Mouse (Mus musculus): ENCODE results near the gene Bcl2l1. TPM values are rescaled to one million over a fixed set of nuclear protein-coding genes. Genes with fewer than 3 reads are reported as not detected.

The Bcl2l1 gene
- polyA plus RNA-seq, 1 experiment from 2014 or later = 120 TPM

DNA sequence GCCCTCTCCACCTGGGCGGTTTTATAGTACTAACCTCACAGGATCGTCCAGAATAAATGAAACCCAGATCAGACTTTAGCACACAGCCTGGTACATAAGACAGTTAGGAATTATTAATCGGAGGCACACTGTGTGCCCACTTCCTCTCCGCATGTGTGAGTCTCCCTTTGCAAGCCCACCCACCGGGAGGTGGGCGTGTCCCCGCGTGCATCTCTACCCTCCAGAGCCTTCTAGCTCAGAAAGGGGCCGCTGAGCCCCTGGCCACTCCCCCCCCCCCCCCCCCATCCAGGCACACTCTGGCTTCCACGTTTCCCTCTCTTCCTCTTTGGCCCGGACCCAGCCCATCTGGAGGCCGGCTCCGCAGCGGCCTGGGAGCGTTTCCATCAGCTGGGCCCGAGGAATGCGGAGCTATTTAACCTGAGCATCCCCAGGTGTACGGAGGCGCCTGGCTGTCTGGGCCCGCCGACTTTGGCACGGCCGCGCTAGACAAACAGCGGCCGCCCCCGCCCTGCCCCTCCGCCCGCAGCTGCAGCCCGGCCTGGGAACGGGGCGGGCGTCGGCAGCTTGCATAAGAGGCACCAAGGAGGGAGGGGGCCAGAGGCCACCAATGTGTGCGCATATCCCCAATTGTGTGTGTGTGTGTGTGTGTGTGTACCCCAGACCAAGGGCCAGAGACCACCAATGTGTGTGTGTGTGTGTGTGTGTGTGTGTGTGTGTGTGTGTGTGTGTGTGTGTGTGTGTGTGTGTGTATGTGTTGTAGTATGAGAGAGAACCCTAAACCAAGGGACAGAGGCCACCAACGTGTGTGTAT, 92.3 kb downstream of the Bcl2l1 start:
- Histone ChIP-seq H3K36me3 (ENCODE audit: control insufficient read depth, insufficient read depth, low read length) (no peaks in the 10 kb centered on the region), H3K4me1 (replicated peaks; ENCODE audit: control insufficient read depth, insufficient read depth, low read length) (peaks cover 50% of the 10 kb centered on the region), H3K9ac (ENCODE audit: low read length) (peak overlapping the region; percentile 90), H3K4me2 (ENCODE audit: low read depth, low read length) (peak overlapping the region; percentile 93), H3K27me3 (ENCODE audit: control insufficient read depth, insufficient read depth, low read depth, low read length) (no peaks in the 10 kb centered on the region), H3K4me3 (ENCODE audit: low read length) (peak overlapping the region; percentile 78), H3K9me3 (ENCODE audit: control insufficient read depth, low read length) (no peaks in the 10 kb centered on the region), H3K27ac (ENCODE audit: low read length) (peak overlapping the region; percentile 98)
- WGBS = under 1% methylated on average over 35 of the region's 36 CpGs
- peak; percentile 68 for ATAC-seq (ENCODE audit: low read depth)

DNA sequence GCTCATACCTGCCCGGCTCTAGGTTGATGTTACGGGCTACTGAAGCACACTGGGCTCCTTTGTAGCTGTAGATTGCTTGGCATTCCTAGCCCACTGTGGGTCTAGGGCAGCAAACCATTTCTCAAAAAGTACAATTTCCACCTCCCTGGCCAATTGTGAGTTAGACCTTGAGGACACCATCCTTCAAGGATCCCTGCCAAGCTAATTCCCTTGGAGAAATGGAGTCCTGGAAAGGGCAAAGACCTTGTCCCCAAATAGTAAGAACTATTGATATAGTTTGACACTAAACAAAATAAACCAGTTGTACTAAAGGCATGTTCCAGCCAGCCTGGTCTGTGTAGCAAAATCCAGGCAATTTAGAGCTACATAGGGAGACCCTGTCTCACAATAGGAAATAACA, 93.2 kb downstream of the Bcl2l1 start:
- H3K4me2 ChIP-seq (ENCODE audit: low read depth, low read length) = peak overlapping the region; percentile 93
- no peaks in the 10 kb centered on the region for H3K36me3 ChIP-seq (ENCODE audit: control insufficient read depth, insufficient read depth, low read length)
- no peaks in the 10 kb centered on the region for H3K27me3 ChIP-seq (ENCODE audit: control insufficient read depth, insufficient read depth, low read depth, low read length)
- peaks cover 54% of the 10 kb centered on the region for H3K4me1 ChIP-seq (replicated peaks; ENCODE audit: control insufficient read depth, insufficient read depth, low read length)
- peak overlapping the region; percentile 78 for H3K4me3 ChIP-seq (ENCODE audit: low read length)
- H3K9me3 ChIP-seq (ENCODE audit: control insufficient read depth, low read length) = no peaks in the 10 kb centered on the region
- 36% methylated on average over 2 of the region's 2 CpGs for WGBS
- peak overlapping the region; percentile 98 for H3K27ac ChIP-seq (ENCODE audit: low read length)
- peak overlapping the region; percentile 90 for H3K9ac ChIP-seq (ENCODE audit: low read length)
- ATAC-seq (ENCODE audit: low read depth) = no peak

DNA sequence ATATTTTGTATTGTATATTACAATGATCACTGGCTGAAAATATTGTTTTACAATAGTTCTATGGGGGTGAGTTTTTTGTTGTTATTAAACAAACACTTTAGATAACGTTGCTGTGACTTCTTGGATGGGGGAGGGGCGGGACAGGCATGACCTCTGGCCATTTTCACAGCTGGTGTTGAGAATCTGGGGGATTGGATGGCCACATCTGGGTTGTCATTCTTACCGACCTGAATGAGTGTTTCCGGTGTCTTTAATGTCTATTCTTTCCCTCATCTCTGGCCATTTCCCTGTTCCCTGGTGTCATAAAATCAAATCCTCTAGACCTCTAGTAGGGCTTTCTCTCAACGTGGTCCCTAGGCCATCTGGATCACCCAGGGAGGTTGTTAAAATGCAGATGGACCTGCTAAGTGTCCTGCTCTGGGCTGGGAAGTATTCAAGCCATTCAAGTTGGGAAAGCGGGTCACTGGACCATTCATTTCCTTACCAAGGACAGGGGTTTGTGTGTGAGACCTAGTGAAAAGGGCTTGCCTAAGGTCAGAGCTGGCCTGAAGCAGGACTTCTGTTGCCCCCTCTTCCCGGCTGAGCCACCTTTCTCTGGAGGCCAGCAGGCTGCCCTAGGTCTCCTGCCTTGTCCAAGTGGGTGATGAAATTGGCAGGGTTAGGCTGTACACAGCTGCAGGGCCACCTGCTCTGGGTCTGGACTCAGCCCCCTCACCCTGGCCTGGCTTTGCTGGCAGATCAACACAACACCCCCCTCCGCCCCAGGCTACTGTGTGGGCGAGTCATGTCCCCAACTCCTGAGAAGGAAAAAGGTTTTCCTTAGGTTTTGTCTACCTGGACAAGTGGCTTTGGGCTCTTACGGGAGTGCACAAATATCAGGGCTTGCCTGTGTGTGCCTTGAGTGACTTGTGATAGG, 94.0 kb downstream of the Bcl2l1 start:
- Histone ChIP-seq H3K4me1 (replicated peaks; ENCODE audit: control insufficient read depth, insufficient read depth, low read length) (peaks cover 59% of the 10 kb centered on the region), H3K9me3 (ENCODE audit: control insufficient read depth, low read length) (no peaks in the 10 kb centered on the region), H3K27ac (ENCODE audit: low read length) (peak overlapping the region; percentile 98), H3K9ac (ENCODE audit: low read length) (peak overlapping the region; percentile 90), H3K27me3 (ENCODE audit: control insufficient read depth, insufficient read depth, low read depth, low read length) (no peaks in the 10 kb centered on the region), H3K4me3 (ENCODE audit: low read length) (peak overlapping the region; percentile 78), H3K36me3 (ENCODE audit: control insufficient read depth, insufficient read depth, low read length) (no peaks in the 10 kb centered on the region), H3K4me2 (ENCODE audit: low read depth, low read length) (peak overlapping the region; percentile 93)
- 9% methylated on average over 10 of the region's 10 CpGs for WGBS
- ATAC-seq (ENCODE audit: low read depth) = no peak

DNA sequence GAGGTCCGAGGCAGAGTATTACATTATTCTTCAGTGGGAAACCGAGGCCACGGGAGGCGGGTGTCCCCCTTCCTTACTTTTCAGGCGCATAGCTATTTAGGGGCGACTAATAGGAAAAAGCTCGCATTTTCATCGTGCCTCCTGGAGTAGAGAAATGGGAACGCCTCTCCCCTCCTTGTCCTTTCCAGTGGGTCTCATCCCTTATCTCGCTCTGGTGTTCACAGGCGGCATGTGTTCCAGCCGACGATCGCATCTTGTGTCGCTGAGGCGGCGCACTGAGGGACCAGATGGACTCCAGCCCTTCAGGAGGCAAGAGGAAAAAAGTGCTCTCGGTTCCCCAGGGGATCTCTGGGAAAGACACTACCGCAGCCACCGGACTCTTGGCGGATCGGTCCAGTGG, 94.8 kb downstream of the Bcl2l1 start:
- ATAC-seq (ENCODE audit: low read depth) = no peak
- peak overlapping the region; percentile 90 for H3K9ac ChIP-seq (ENCODE audit: low read length)
- no peaks in the 10 kb centered on the region for H3K9me3 ChIP-seq (ENCODE audit: control insufficient read depth, low read length)
- peak overlapping the region; percentile 98 for H3K27ac ChIP-seq (ENCODE audit: low read length)
- no peaks in the 10 kb centered on the region for H3K36me3 ChIP-seq (ENCODE audit: control insufficient read depth, insufficient read depth, low read length)
- no peaks in the 10 kb centered on the region for H3K27me3 ChIP-seq (ENCODE audit: control insufficient read depth, insufficient read depth, low read depth, low read length)
- peaks cover 56% of the 10 kb centered on the region for H3K4me1 ChIP-seq (replicated peaks; ENCODE audit: control insufficient read depth, insufficient read depth, low read length)
- peak overlapping the region; percentile 78 for H3K4me3 ChIP-seq (ENCODE audit: low read length)
- peak overlapping the region; percentile 93 for H3K4me2 ChIP-seq (ENCODE audit: low read depth, low read length)
- 0% methylated on average over 22 of the region's 22 CpGs for WGBS

DNA sequence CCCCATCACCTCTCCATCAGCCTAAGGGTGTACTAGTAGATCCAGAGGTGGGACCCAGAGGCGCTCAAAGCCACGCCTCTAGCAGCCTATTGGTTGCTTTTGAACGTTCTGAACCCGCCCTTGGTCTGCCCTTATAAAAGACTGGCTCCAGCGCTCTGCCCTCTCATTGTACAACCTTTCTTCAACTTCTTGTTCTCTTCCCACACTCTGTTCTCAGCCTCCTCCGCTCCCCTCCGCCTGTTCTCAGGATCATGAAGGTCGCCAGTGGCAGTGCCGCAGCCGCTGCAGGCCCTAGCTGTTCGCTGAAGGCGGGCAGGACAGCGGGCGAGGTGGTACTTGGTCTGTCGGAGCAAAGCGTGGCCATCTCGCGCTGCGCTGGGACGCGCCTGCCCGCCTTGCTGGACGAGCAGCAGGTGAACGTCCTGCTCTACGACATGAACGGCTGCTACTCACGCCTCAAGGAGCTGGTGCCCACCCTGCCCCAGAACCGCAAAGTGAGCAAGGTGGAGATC, 95.4 kb downstream of the Bcl2l1 start, which contains the start of gene Id1:
Gene Id1, plus strand, starts transcription at position 162 of the 512 bp plus-strand sequence.
- Histone ChIP-seq H3K9ac (ENCODE audit: low read length) (peak within 1 kb of the TSS; percentile 90), H3K9me3 (ENCODE audit: control insufficient read depth, low read length) (no peaks in the 10 kb centered on the region), H3K4me1 (replicated peaks; ENCODE audit: control insufficient read depth, insufficient read depth, low read length) (peaks cover 50% of the 10 kb centered on the region), H3K36me3 (ENCODE audit: control insufficient read depth, insufficient read depth, low read length) (no peaks in the 10 kb centered on the region), H3K4me3 (ENCODE audit: low read length) (peak within 1 kb of the TSS; percentile 78), H3K27ac (ENCODE audit: low read length) (peak within 1 kb of the TSS; percentile 98), H3K4me2 (ENCODE audit: low read depth, low read length) (peak within 1 kb of the TSS; percentile 93), H3K27me3 (ENCODE audit: control insufficient read depth, insufficient read depth, low read depth, low read length) (no peaks in the 10 kb centered on the region)
- under 1% methylated on average over 28 of the region's 28 CpGs for WGBS
- peak; percentile 71 for ATAC-seq (ENCODE audit: low read depth)

DNA sequence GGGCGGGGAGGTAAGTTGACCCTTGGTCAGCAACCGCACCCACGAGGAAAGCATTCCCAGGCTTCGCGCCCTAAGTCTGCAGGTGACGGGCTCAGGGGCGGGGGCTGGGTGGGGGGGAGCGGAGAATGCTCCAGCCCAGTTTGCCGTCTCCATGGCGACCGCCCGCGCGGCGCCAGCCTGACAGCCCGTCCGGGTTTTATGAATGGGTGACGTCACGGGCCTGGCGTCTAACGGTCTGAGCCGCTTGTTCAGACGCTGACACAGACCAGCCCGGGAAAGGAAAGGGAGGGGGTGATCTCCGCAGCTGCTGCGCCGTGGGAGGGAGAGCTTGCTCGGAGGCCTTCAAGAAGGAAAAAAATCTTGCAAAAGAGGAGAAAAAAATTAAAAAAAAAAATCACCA, 96.5 kb downstream of the Bcl2l1 start:
- peak; percentile 81 for ATAC-seq (ENCODE audit: low read depth)
- Histone ChIP-seq H3K4me1 (replicated peaks; ENCODE audit: control insufficient read depth, insufficient read depth, low read length) (peaks cover 43% of the 10 kb centered on the region), H3K27me3 (ENCODE audit: control insufficient read depth, insufficient read depth, low read depth, low read length) (no peaks in the 10 kb centered on the region), H3K27ac (ENCODE audit: low read length) (peak overlapping the region; percentile 98), H3K36me3 (ENCODE audit: control insufficient read depth, insufficient read depth, low read length) (no peaks in the 10 kb centered on the region), H3K9ac (ENCODE audit: low read length) (peak overlapping the region; percentile 64), H3K4me3 (ENCODE audit: low read length) (peak overlapping the region; percentile 78), H3K4me2 (ENCODE audit: low read depth, low read length) (peak overlapping the region; percentile 93), H3K9me3 (ENCODE audit: control insufficient read depth, low read length) (no peaks in the 10 kb centered on the region)
- under 1% methylated on average over 27 of the region's 28 CpGs for WGBS

DNA sequence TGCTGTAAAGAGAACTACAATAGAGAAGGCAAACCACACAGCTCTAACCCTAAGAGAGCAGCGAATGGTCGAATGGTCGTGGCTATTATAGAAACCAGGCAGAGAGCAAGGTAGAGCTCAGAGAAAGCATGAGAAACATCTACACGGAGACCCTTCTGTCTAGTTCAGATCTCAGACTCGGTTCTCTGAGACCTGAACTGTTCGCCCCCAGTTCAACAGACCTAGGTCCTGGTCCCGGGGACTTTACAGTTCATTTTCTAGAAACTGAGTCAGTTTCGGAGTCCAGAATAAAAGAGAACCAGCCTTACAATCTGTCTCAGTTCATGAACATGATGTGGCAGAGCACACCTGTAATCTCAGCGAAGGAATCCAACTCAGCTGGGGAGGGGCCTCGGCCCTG, 97.0 kb downstream of the Bcl2l1 start:
- no peaks in the 10 kb centered on the region for H3K9me3 ChIP-seq (ENCODE audit: control insufficient read depth, low read length)
- no peaks in the 10 kb centered on the region for H3K27me3 ChIP-seq (ENCODE audit: control insufficient read depth, insufficient read depth, low read depth, low read length)
- peaks cover 44% of the 10 kb centered on the region for H3K4me1 ChIP-seq (replicated peaks; ENCODE audit: control insufficient read depth, insufficient read depth, low read length)
- no peak for ATAC-seq (ENCODE audit: low read depth)
- H3K9ac ChIP-seq (ENCODE audit: low read length) = peak overlapping the region; percentile 52
- H3K4me3 ChIP-seq (ENCODE audit: low read length) = peak overlapping the region; percentile 78
- H3K36me3 ChIP-seq (ENCODE audit: control insufficient read depth, insufficient read depth, low read length) = no peaks in the 10 kb centered on the region
- WGBS = 11% methylated on average over 10 of the region's 10 CpGs
- H3K4me2 ChIP-seq (ENCODE audit: low read depth, low read length) = peak overlapping the region; percentile 93
- peak overlapping the region; percentile 82 for H3K27ac ChIP-seq (ENCODE audit: low read length)

DNA sequence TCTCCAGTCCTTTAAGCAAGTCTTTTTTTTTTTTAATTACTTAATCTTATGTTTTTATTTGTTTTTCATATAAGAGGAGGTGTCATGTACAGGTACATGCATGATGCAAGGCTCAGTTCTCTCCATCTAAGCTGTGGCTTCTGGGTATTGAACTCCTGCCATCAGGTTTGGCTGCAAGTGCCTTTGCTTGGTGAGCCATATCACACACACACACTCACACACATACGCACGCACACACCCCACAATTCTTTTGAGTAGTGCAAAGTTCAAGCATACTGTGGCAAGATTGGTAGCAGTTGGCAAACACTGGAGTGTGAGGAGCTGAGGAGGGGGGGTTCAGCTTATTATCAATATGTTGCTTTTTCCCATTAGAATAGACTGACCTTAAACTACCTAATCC, 98.3 kb downstream of the Bcl2l1 start:
- H3K4me1 ChIP-seq (replicated peaks; ENCODE audit: control insufficient read depth, insufficient read depth, low read length) = peaks cover 48% of the 10 kb centered on the region
- ATAC-seq (ENCODE audit: low read depth) = no peak
- no peaks in the 10 kb centered on the region for H3K27me3 ChIP-seq (ENCODE audit: control insufficient read depth, insufficient read depth, low read depth, low read length)
- no peak overlapping the region for H3K9ac ChIP-seq (ENCODE audit: low read length)
- WGBS = 60% methylated on average over 2 of the region's 2 CpGs
- no peak overlapping the region for H3K27ac ChIP-seq (ENCODE audit: low read length)
- H3K4me2 ChIP-seq (ENCODE audit: low read depth, low read length) = no peak overlapping the region
- H3K36me3 ChIP-seq (ENCODE audit: control insufficient read depth, insufficient read depth, low read length) = no peaks in the 10 kb centered on the region
- H3K4me3 ChIP-seq (ENCODE audit: low read length) = no peak overlapping the region
- no peaks in the 10 kb centered on the region for H3K9me3 ChIP-seq (ENCODE audit: control insufficient read depth, low read length)
